Mouse (Mus musculus) gastrocnemius, postnatal 10 days (tissue): ENCODE measurements around the gene Mtm1. TPM values are rescaled to one million over a fixed set of nuclear protein-coding genes. Genes with fewer than 3 reads are reported as not detected.

ENCODE experiments used
- DNase-seq: peaks from one replicate; pipeline ENCODE4 v3.0.0; 2021; ENCODE audit warnings: mixed read lengths
- long read RNA-seq, 2 experiments: library from polyadenylated mRNA; stranded (forward); transcript quantifications; one replicate each; pipeline ENCODE4 v2.0.0; 2021
- total RNA-seq, 2 experiments: library from RNA; stranded (reverse); gene quantifications; 2 replicates each; pipeline ENCODE4 v1.2.3; 2021

Gene Mtm1
- 10 to 100 TPM; 10.8 to 11.5 TPM for total RNA-seq
- long read RNA-seq, experiment 1, transcript Mtm1-203 (15 exons, 3,379 nt) = major isoform, 29 of 34 reads
- long read RNA-seq, experiment 1, partial matches to known transcripts = 2 of 34 reads
- long read RNA-seq, experiment 1, other reads (novel, unspliced or antisense) = 3 of 34 reads
- long read RNA-seq, experiment 2, transcript Mtm1-203 (15 exons, 3,379 nt) = major isoform, 22 of 29 reads
- long read RNA-seq, experiment 2, partial matches to known transcripts = 2 of 29 reads
- long read RNA-seq, experiment 2, other reads (novel, unspliced or antisense) = 5 of 29 reads

- DNase-seq = no peak
Observed at GRCm38 (mm10) chrX:71210467-71210866, at the start of gene Mtm1. Mtm1 (plus strand) TSS chrX:71210767.

- DNase-seq = no peak
Observed at GRCm38 (mm10) chrX:71181526-71181925, 29.0 kb upstream of the Mtm1 start.

GRCm38 (mm10) chrX:71183671-71184070, 26.9 kb upstream of the Mtm1 start:
- peak; percentile 4 for DNase-seq

- DNase-seq = no peak
Observed at GRCm38 (mm10) chrX:71186396-71186795, 24.2 kb upstream of the Mtm1 start.

- no peak for DNase-seq
Observed at GRCm38 (mm10) chrX:71204776-71205175, 5.8 kb upstream of the Mtm1 start.

GRCm38 (mm10) chrX:71205821-71206542, 4.6 kb upstream of the Mtm1 start:
- no peak for DNase-seq

GRCm38 (mm10) chrX:71206595-71206994, 4.0 kb upstream of the Mtm1 start:
- DNase-seq = no peak

- no peak for DNase-seq
Observed at GRCm38 (mm10) chrX:71212911-71213310, 2.3 kb downstream of the Mtm1 start.

- DNase-seq = peak; percentile 72
Observed at GRCm38 (mm10) chrX:71214441-71215112, 4.0 kb downstream of the Mtm1 start.

GRCm38 (mm10) chrX:71215113-71215708, 4.6 kb downstream of the Mtm1 start:
- DNase-seq = peak; percentile 19

GRCm38 (mm10) chrX:71216879-71217278, 6.3 kb downstream of the Mtm1 start:
- DNase-seq = no peak

- DNase-seq = no peak
Observed at GRCm38 (mm10) chrX:71218853-71219252, 8.3 kb downstream of the Mtm1 start.

- no peak for DNase-seq
Observed at GRCm38 (mm10) chrX:71220896-71221295, 10.3 kb downstream of the Mtm1 start.

- no peak for DNase-seq
Observed at GRCm38 (mm10) chrX:71222648-71223408, 12.3 kb downstream of the Mtm1 start.

- DNase-seq = no peak
Observed at GRCm38 (mm10) chrX:71226881-71227280, 16.3 kb downstream of the Mtm1 start.

GRCm38 (mm10) chrX:71228200-71228599, 17.6 kb downstream of the Mtm1 start:
- no peak for DNase-seq

- no peak for DNase-seq
Observed at GRCm38 (mm10) chrX:71230847-71231246, 20.3 kb downstream of the Mtm1 start.

GRCm38 (mm10) chrX:71256422-71256821, 45.9 kb downstream of the Mtm1 start:
- no peak for DNase-seq

GRCm38 (mm10) chrX:71260857-71261256, 50.3 kb downstream of the Mtm1 start:
- DNase-seq = no peak

- no peak for DNase-seq
Observed at GRCm38 (mm10) chrX:71264316-71264715, 53.7 kb downstream of the Mtm1 start.

- DNase-seq = no peak
Observed at GRCm38 (mm10) chrX:71268972-71269371, 58.4 kb downstream of the Mtm1 start.

GRCm38 (mm10) chrX:71274150-71274549, 63.6 kb downstream of the Mtm1 start:
- DNase-seq = no peak
